Mouse (Mus musculus): ENCODE results near the gene Gm10277. TPM values are rescaled to one million over a fixed set of nuclear protein-coding genes. Genes with fewer than 3 reads are reported as not detected.
A peak's percentile ranks its signal among the peaks of the same experiment; 100 is the strongest.

Gene Gm10277
- polyA plus RNA-seq, 1 experiment = not detected

DNA sequence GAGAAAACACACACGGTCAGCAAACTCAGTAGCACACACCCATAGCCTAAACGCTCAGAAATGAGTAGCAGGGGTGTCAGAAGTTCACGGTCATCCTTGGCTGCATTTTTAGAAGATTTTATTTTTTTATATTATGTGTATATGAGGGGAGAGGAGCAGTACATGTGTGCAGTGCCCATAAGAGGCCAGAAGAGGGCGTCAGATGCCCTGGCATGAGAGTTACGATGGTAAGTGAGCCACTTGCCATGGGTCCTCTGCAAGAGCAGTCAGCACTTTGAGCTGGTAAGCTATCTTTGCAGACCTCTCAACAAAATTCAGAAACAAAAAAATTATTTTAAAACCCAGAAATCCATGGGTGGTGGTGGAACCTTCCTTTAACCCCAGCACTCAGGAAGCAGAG lies 40.6 kb upstream of the Gm10277 start:
- Histone ChIP-seq H3K27ac (ENCODE audit: insufficient read depth, low read depth, low read length) (no peak overlapping the region), H3K4me3 (ENCODE audit: insufficient read depth, low read depth, low read length) (no peak overlapping the region), H3K36me3 (ENCODE audit: control insufficient read depth, insufficient read depth, low read length) (peaks cover 8% of the 10 kb centered on the region; the same call in 1 of the 2 replicates), H3K4me1 (ENCODE audit: control insufficient read depth, insufficient read depth, low read length) (no peaks in the 10 kb centered on the region; the same call in 1 of the 2 replicates), H3K27me3 (replicated peaks; ENCODE audit: control insufficient read depth, insufficient read depth, low read length) (no peaks in the 10 kb centered on the region)
- DNase-seq = no peak
- WGBS = 86% methylated on average over 5 of the region's 5 CpGs
- TF ChIP-seq CTCF (conservative IDR thresholded peaks at IDR 0.05; ENCODE audit: insufficient read depth, insufficient read length, low read depth, low read length) (peak; percentile 29), POLR2A (IDR thresholded peaks at IDR 0.05; ENCODE audit: low read depth, low read length) (no peak)

DNA sequence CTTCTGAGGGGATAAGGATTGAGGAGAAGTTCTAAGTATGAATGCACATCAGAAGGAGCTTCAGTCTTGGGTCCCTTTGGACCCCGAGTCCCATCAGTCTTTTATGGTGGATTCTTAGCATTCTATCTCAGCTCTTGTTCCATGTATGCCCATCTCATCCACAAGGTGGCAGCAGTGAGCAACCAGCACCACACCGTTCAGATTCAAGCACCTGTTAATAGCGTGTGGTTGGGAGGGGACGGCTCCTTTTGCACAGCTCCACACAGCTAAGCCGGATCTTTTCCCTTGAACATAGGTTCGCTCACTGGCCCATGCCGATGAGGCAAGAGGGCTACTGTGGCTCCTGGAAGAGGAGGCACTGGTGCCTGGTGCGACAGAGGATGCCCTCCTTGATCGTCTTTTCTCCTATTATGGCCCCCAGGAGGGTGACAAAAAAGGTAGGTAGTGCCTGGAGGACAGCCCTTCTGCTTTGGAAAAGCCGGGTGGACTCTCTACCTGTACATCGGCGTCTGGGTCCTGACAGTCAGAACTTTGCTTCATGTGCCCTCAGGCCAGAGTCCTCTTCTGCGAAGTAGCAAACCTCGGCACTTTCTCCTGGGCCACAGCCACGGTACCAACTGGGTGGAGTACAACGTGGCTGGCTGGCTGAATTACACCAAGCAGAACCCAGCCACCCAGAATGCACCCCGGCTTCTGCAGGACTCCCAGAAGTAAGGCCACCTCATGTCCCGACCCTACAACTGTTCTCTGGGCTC lies 39.9 kb upstream of the Gm10277 start:
- WGBS = 41% methylated on average over 18 of the region's 18 CpGs
- Histone ChIP-seq H3K4me1 (ENCODE audit: control insufficient read depth, insufficient read depth, low read length) (no peaks in the 10 kb centered on the region; the same call in 1 of the 2 replicates), H3K36me3 (ENCODE audit: control insufficient read depth, insufficient read depth, low read length) (peaks cover 8% of the 10 kb centered on the region; the same call in 1 of the 2 replicates), H3K4me3 (ENCODE audit: insufficient read depth, low read depth, low read length) (no peak overlapping the region), H3K27me3 (replicated peaks; ENCODE audit: control insufficient read depth, insufficient read depth, low read length) (no peaks in the 10 kb centered on the region), H3K27ac (ENCODE audit: insufficient read depth, low read depth, low read length) (peak overlapping the region; percentile 67)
- DNase-seq = peak; percentile 87
- TF ChIP-seq POLR2A (IDR thresholded peaks at IDR 0.05; ENCODE audit: low read depth, low read length) = no peak
- peak; percentile 96 for TF ChIP-seq CTCF (conservative IDR thresholded peaks at IDR 0.05; ENCODE audit: insufficient read depth, insufficient read length, low read depth, low read length)

DNA sequence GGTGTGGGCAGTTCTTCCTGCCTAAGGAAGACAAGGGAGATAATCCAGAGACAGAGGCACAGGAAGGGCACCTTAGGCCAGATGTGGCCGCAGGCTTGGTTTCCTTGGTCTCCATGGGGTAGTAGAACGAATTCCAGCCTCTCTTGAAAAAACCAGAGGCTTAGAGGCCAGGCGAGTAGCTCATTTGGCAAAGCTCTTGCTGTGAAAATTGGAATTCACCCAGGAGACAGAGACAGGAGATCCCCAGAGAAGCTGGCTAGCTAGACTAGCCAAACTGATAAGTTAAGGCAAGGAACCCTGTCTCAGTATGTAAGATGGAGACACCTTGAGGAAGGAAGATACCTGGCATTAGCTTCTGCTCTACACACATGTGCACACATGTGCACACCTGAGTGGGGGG lies 38.8 kb upstream of the Gm10277 start:
- Histone ChIP-seq H3K27ac (ENCODE audit: insufficient read depth, low read depth, low read length) (no peak overlapping the region), H3K27me3 (replicated peaks; ENCODE audit: control insufficient read depth, insufficient read depth, low read length) (no peaks in the 10 kb centered on the region), H3K36me3 (ENCODE audit: control insufficient read depth, insufficient read depth, low read length) (peaks cover 8% of the 10 kb centered on the region; the same call in 1 of the 2 replicates), H3K4me3 (ENCODE audit: insufficient read depth, low read depth, low read length) (no peak overlapping the region), H3K4me1 (ENCODE audit: control insufficient read depth, insufficient read depth, low read length) (no peaks in the 10 kb centered on the region; the same call in 1 of the 2 replicates)
- WGBS = 50% methylated on average over 3 of the region's 3 CpGs
- peak; percentile 44 for DNase-seq
- TF ChIP-seq CTCF (conservative IDR thresholded peaks at IDR 0.05; ENCODE audit: insufficient read depth, insufficient read length, low read depth, low read length) (no peak), POLR2A (IDR thresholded peaks at IDR 0.05; ENCODE audit: low read depth, low read length) (no peak)

DNA sequence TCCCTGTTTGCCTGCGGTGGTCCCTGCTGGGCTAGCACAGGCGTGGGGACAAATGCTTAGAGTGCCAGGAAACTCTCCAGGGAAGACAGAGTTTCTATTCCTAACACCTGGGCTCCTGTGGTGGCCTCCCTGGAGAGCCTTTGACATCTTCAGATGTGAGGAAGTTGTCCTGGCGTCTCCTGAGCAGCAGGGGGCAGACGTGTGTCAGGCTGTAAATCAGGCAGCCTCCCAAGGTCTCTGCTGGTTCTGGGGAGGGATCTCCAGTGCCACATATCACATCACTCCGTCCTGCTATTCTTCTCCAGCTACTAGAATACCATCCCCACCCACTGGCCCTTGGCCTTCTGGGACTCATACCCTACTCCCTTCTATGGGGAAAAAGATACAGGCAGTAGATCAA lies 38.3 kb upstream of the Gm10277 start:
- DNase-seq = peak; percentile 80
- Histone ChIP-seq H3K27ac (ENCODE audit: insufficient read depth, low read depth, low read length) (no peak overlapping the region), H3K27me3 (replicated peaks; ENCODE audit: control insufficient read depth, insufficient read depth, low read length) (no peaks in the 10 kb centered on the region), H3K4me1 (ENCODE audit: control insufficient read depth, insufficient read depth, low read length) (no peaks in the 10 kb centered on the region; the same call in 1 of the 2 replicates), H3K36me3 (ENCODE audit: control insufficient read depth, insufficient read depth, low read length) (peaks cover 8% of the 10 kb centered on the region; the same call in 1 of the 2 replicates), H3K4me3 (ENCODE audit: insufficient read depth, low read depth, low read length) (no peak overlapping the region)
- WGBS = 12% methylated on average over 5 of the region's 5 CpGs
- TF ChIP-seq POLR2A (IDR thresholded peaks at IDR 0.05; ENCODE audit: low read depth, low read length) (no peak), CTCF (conservative IDR thresholded peaks at IDR 0.05; ENCODE audit: insufficient read depth, insufficient read length, low read depth, low read length) (peak; percentile 81)

DNA sequence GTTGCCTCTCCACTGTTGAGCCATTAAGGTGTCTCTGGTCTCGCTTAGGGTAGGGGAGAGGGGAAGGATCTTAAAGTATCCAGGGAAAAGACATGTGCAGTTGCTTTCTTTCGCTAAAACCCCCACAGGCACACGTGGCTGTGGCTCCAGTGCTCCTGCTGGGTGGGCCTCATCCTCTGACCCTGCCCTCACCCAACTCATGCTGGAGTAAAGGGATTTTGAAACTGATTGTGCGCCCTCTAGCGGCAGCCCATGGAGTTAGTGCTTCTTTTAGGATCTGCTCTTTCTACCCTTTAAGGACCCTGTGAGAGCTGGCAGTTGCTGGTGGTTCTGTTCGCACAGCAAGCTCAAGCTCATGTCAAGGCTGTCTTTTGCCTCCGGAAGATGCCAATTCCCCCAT lies 35.2 kb upstream of the Gm10277 start:
- Histone ChIP-seq H3K4me1 (ENCODE audit: control insufficient read depth, insufficient read depth, low read length) (no peaks in the 10 kb centered on the region; the same call in 1 of the 2 replicates), H3K4me3 (ENCODE audit: insufficient read depth, low read depth, low read length) (no peak overlapping the region), H3K27ac (ENCODE audit: insufficient read depth, low read depth, low read length) (no peak overlapping the region), H3K36me3 (ENCODE audit: control insufficient read depth, insufficient read depth, low read length) (peaks cover 5% of the 10 kb centered on the region; the same call in 1 of the 2 replicates), H3K27me3 (replicated peaks; ENCODE audit: control insufficient read depth, insufficient read depth, low read length) (no peaks in the 10 kb centered on the region)
- TF ChIP-seq POLR2A (IDR thresholded peaks at IDR 0.05; ENCODE audit: low read depth, low read length) (no peak), CTCF (conservative IDR thresholded peaks at IDR 0.05; ENCODE audit: insufficient read depth, insufficient read length, low read depth, low read length) (peak; percentile 72)
- 27% methylated on average over 7 of the region's 7 CpGs for WGBS
- peak; percentile 51 for DNase-seq

DNA sequence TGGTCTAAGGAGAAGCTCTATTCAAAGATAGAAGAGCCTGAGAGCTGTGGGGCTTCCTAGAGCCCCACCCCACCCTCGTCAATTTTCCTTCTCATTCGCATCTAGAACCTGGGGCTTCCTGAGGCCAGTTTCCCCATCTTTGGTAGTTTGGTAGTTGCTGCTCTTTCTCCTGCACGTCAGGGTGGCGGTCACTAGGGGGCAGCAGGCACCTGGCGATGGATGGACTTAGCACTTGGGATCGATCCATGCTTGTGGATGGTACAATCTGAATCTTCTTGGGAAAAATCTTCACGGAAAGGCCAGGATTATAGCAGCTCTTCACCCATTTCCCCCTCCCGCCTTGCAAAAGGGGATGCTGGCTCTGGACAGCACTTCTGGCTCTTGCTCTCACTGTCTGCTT lies 34.1 kb upstream of the Gm10277 start:
- peak; percentile 64 for DNase-seq

DNA sequence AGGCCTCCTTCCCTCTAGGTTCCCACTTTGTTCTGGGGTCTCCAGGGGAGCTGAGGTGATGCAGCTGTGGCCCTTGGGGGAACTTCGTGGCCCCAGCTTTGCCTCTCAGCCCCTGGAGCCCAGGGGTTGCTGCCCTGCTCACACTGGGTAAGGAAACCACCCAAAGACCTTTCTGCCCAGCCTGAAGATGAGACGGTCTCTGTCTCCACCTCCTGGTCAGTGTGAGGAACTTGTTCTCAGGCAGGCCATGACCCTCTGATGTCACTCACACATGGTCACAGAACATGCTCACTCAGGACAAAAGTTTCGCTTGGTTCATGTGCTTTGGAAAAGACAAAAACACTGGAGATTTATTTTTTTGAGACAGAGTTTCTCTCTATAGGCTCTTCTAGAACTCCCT lies 28.5 kb upstream of the Gm10277 start:
- TF ChIP-seq POLR2A (IDR thresholded peaks at IDR 0.05; ENCODE audit: low read depth, low read length) (no peak), CTCF (conservative IDR thresholded peaks at IDR 0.05; ENCODE audit: insufficient read depth, insufficient read length, low read depth, low read length) (peak; percentile 99)
- peak; percentile 70 for DNase-seq
- no peak overlapping the region for H3K4me3 ChIP-seq (ENCODE audit: insufficient read depth, low read depth, low read length)
- peaks cover 1% of the 10 kb centered on the region; the same call in 1 of the 2 replicates for H3K36me3 ChIP-seq (ENCODE audit: control insufficient read depth, insufficient read depth, low read length)
- 0 out of 2 replicates have a peak, but pooled peaks cover 4% of the 10 kb centered on the region for H3K4me1 ChIP-seq (ENCODE audit: control insufficient read depth, insufficient read depth, low read length)
- no peaks in the 10 kb centered on the region for H3K27me3 ChIP-seq (replicated peaks; ENCODE audit: control insufficient read depth, insufficient read depth, low read length)
- no peak overlapping the region for H3K27ac ChIP-seq (ENCODE audit: insufficient read depth, low read depth, low read length)
- WGBS = 15% methylated on average over 3 of the region's 3 CpGs

More for the DNA sequence above, 34.1 kb upstream of the Gm10277 start:
- 32% methylated on average over 8 of the region's 8 CpGs for WGBS
- TF ChIP-seq POLR2A (IDR thresholded peaks at IDR 0.05; ENCODE audit: low read depth, low read length) = no peak
- TF ChIP-seq CTCF (conservative IDR thresholded peaks at IDR 0.05; ENCODE audit: insufficient read depth, insufficient read length, low read depth, low read length) = peak; percentile 94
- H3K27me3 ChIP-seq (replicated peaks; ENCODE audit: control insufficient read depth, insufficient read depth, low read length) = no peaks in the 10 kb centered on the region
- no peak overlapping the region for H3K4me3 ChIP-seq (ENCODE audit: insufficient read depth, low read depth, low read length)
- H3K27ac ChIP-seq (ENCODE audit: insufficient read depth, low read depth, low read length) = no peak overlapping the region
- no peaks in the 10 kb centered on the region for H3K4me1 ChIP-seq (ENCODE audit: control insufficient read depth, insufficient read depth, low read length)
- peaks cover 5% of the 10 kb centered on the region; the same call in 1 of the 2 replicates for H3K36me3 ChIP-seq (ENCODE audit: control insufficient read depth, insufficient read depth, low read length)

Data from kidney, adult 2 months (tissue).